Mouse (Mus musculus): ENCODE measurements around the gene Plxnb2. TPM values are rescaled to one million over a fixed set of nuclear protein-coding genes. Genes with fewer than 3 reads are reported as not detected.

Gene Plxnb2
- polyA plus RNA-seq, 1 experiment from 2014 or later, result 147 TPM

- ATAC-seq (ENCODE audit: insufficient number of reproducible peaks, insufficient read depth, low FRiP score, low read depth), result no peak
- H3K4me3 ChIP-seq (ENCODE audit: low read depth, low read length), result no peak overlapping the region
- H3K9me3 ChIP-seq (ENCODE audit: control insufficient read depth, low read depth, low read length), result no peaks in the 10 kb centered on the region
- no peaks in the 10 kb centered on the region for H3K36me3 ChIP-seq (ENCODE audit: control insufficient read depth, insufficient read depth, low read length)
- peak overlapping the region; percentile 61 for H3K4me2 ChIP-seq (replicated peaks; ENCODE audit: low read depth, low read length)
- H3K4me1 ChIP-seq (ENCODE audit: control insufficient read depth, insufficient read depth, low read length), result peaks cover 68% of the 10 kb centered on the region
- H3K27ac ChIP-seq (ENCODE audit: low read length), result peak overlapping the region; percentile 1; the same call in 1 of the 2 replicates
- no peaks in the 10 kb centered on the region for H3K27me3 ChIP-seq (ENCODE audit: control insufficient read depth, insufficient read depth, low read length)
- WGBS, result 9% methylated on average over 5 of the region's 5 CpGs
- H3K9ac ChIP-seq (replicated peaks; ENCODE audit: low read depth, low read length), result no peak overlapping the region
These were observed 3.5 kb downstream of the Plxnb2 start for GRCm38 (mm10) chr15:89177121-89177520.

GRCm38 (mm10) chr15:89175411-89176155 lies 5.0 kb downstream of the Plxnb2 start:
- H3K4me3 ChIP-seq (ENCODE audit: low read depth, low read length), result no peak overlapping the region
- H3K36me3 ChIP-seq (ENCODE audit: control insufficient read depth, insufficient read depth, low read length), result no peaks in the 10 kb centered on the region
- ATAC-seq (ENCODE audit: insufficient number of reproducible peaks, insufficient read depth, low FRiP score, low read depth), result no peak
- peaks cover 67% of the 10 kb centered on the region for H3K4me1 ChIP-seq (ENCODE audit: control insufficient read depth, insufficient read depth, low read length)
- H3K4me2 ChIP-seq (replicated peaks; ENCODE audit: low read depth, low read length), result no peak overlapping the region
- no peaks in the 10 kb centered on the region for H3K27me3 ChIP-seq (ENCODE audit: control insufficient read depth, insufficient read depth, low read length)
- WGBS, result 61% methylated on average over 13 of the region's 13 CpGs
- H3K9ac ChIP-seq (replicated peaks; ENCODE audit: low read depth, low read length), result no peak overlapping the region
- no peaks in the 10 kb centered on the region for H3K9me3 ChIP-seq (ENCODE audit: control insufficient read depth, low read depth, low read length)
- H3K27ac ChIP-seq (ENCODE audit: low read length), result no peak overlapping the region

GRCm38 (mm10) chr15:89174889-89175339 lies 5.7 kb downstream of the Plxnb2 start:
- H3K27ac ChIP-seq (ENCODE audit: low read length), result no peak overlapping the region

GRCm38 (mm10) chr15:89173906-89174214 lies 6.7 kb downstream of the Plxnb2 start:
- no peaks in the 10 kb centered on the region for H3K9me3 ChIP-seq (ENCODE audit: control insufficient read depth, low read depth, low read length)
- peak overlapping the region; percentile 50 for H3K4me3 ChIP-seq (ENCODE audit: low read depth, low read length)
- ATAC-seq (ENCODE audit: insufficient number of reproducible peaks, insufficient read depth, low FRiP score, low read depth), result peak; percentile 48
- peak overlapping the region; percentile 55 for H3K9ac ChIP-seq (replicated peaks; ENCODE audit: low read depth, low read length)
- under 1% methylated on average over 15 of the region's 15 CpGs for WGBS
- peaks cover 84% of the 10 kb centered on the region for H3K4me1 ChIP-seq (ENCODE audit: control insufficient read depth, insufficient read depth, low read length)
- no peaks in the 10 kb centered on the region; the same call in 1 of the 2 replicates for H3K36me3 ChIP-seq (ENCODE audit: control insufficient read depth, insufficient read depth, low read length)
- H3K27me3 ChIP-seq (ENCODE audit: control insufficient read depth, insufficient read depth, low read length), result no peaks in the 10 kb centered on the region
- peak overlapping the region; percentile 100 for H3K4me2 ChIP-seq (replicated peaks; ENCODE audit: low read depth, low read length)
- 0 out of 2 replicates have a peak overlapping the region, but pooled peaks have one; percentile 53 for H3K27ac ChIP-seq (ENCODE audit: low read length)

More at GRCm38 (mm10) chr15:89174889-89175339, 5.7 kb downstream of the Plxnb2 start:
- peaks cover 73% of the 10 kb centered on the region for H3K4me1 ChIP-seq (ENCODE audit: control insufficient read depth, insufficient read depth, low read length)
- no peak overlapping the region for H3K4me3 ChIP-seq (ENCODE audit: low read depth, low read length)
- no peak for ATAC-seq (ENCODE audit: insufficient number of reproducible peaks, insufficient read depth, low FRiP score, low read depth)
- WGBS, result 42% methylated on average over 11 of the region's 11 CpGs
- peak overlapping the region; percentile 100; the same call in 1 of the 2 replicates for H3K4me2 ChIP-seq (replicated peaks; ENCODE audit: low read depth, low read length)
- H3K36me3 ChIP-seq (ENCODE audit: control insufficient read depth, insufficient read depth, low read length), result no peaks in the 10 kb centered on the region
- no peak overlapping the region for H3K9ac ChIP-seq (replicated peaks; ENCODE audit: low read depth, low read length)
- H3K9me3 ChIP-seq (ENCODE audit: control insufficient read depth, low read depth, low read length), result no peaks in the 10 kb centered on the region
- no peaks in the 10 kb centered on the region for H3K27me3 ChIP-seq (ENCODE audit: control insufficient read depth, insufficient read depth, low read length)

GRCm38 (mm10) chr15:89173024-89173905 lies 7.3 kb downstream of the Plxnb2 start:
- peak overlapping the region; percentile 100 for H3K4me2 ChIP-seq (replicated peaks; ENCODE audit: low read depth, low read length)
- peak overlapping the region; percentile 50 for H3K4me3 ChIP-seq (ENCODE audit: low read depth, low read length)
- peak overlapping the region; percentile 55 for H3K9ac ChIP-seq (replicated peaks; ENCODE audit: low read depth, low read length)
- no peaks in the 10 kb centered on the region for H3K27me3 ChIP-seq (ENCODE audit: control insufficient read depth, insufficient read depth, low read length)
- peak; percentile 1; the same call in 1 of the 2 replicates for ATAC-seq (ENCODE audit: insufficient number of reproducible peaks, insufficient read depth, low FRiP score, low read depth)
- H3K9me3 ChIP-seq (ENCODE audit: control insufficient read depth, low read depth, low read length), result no peaks in the 10 kb centered on the region
- peaks cover 1% of the 10 kb centered on the region; the same call in 1 of the 2 replicates for H3K36me3 ChIP-seq (ENCODE audit: control insufficient read depth, insufficient read depth, low read length)
- H3K4me1 ChIP-seq (ENCODE audit: control insufficient read depth, insufficient read depth, low read length), result peaks cover 81% of the 10 kb centered on the region
- H3K27ac ChIP-seq (ENCODE audit: low read length), result peak overlapping the region; percentile 53; the same call in 1 of the 2 replicates
- WGBS, result 1% methylated on average over 65 of the region's 65 CpGs

- Histone ChIP-seq H3K4me1 (ENCODE audit: control insufficient read depth, insufficient read depth, low read length) (peaks cover 72% of the 10 kb centered on the region), H3K36me3 (ENCODE audit: control insufficient read depth, insufficient read depth, low read length) (peaks cover 10% of the 10 kb centered on the region), H3K4me2 (replicated peaks; ENCODE audit: low read depth, low read length) (peak overlapping the region; percentile 100), H3K9me3 (ENCODE audit: control insufficient read depth, low read depth, low read length) (no peaks in the 10 kb centered on the region), H3K27ac (ENCODE audit: low read length) (peak overlapping the region; percentile 53; the same call in 1 of the 2 replicates), H3K4me3 (ENCODE audit: low read depth, low read length) (peak overlapping the region; percentile 50), H3K27me3 (ENCODE audit: control insufficient read depth, insufficient read depth, low read length) (no peaks in the 10 kb centered on the region), H3K9ac (replicated peaks; ENCODE audit: low read depth, low read length) (peak overlapping the region; percentile 55; the same call in 1 of the 2 replicates)
- WGBS, result 47% methylated on average over 17 of the region's 17 CpGs
- ATAC-seq (ENCODE audit: insufficient number of reproducible peaks, insufficient read depth, low FRiP score, low read depth), result no peak
These were observed 8.2 kb downstream of the Plxnb2 start for GRCm38 (mm10) chr15:89172276-89172935.

GRCm38 (mm10) chr15:89171526-89172051 lies 9.0 kb downstream of the Plxnb2 start:
- Histone ChIP-seq H3K9ac (replicated peaks; ENCODE audit: low read depth, low read length) (no peak overlapping the region), H3K27ac (ENCODE audit: low read length) (no peak overlapping the region), H3K4me1 (ENCODE audit: control insufficient read depth, insufficient read depth, low read length) (peaks cover 64% of the 10 kb centered on the region), H3K9me3 (ENCODE audit: control insufficient read depth, low read depth, low read length) (no peaks in the 10 kb centered on the region), H3K4me2 (replicated peaks; ENCODE audit: low read depth, low read length) (no peak overlapping the region), H3K4me3 (ENCODE audit: low read depth, low read length) (no peak overlapping the region), H3K27me3 (ENCODE audit: control insufficient read depth, insufficient read depth, low read length) (no peaks in the 10 kb centered on the region), H3K36me3 (ENCODE audit: control insufficient read depth, insufficient read depth, low read length) (peaks cover 18% of the 10 kb centered on the region)
- no peak for ATAC-seq (ENCODE audit: insufficient number of reproducible peaks, insufficient read depth, low FRiP score, low read depth)
- 86% methylated on average over 5 of the region's 5 CpGs for WGBS

- Histone ChIP-seq H3K27me3 (ENCODE audit: control insufficient read depth, insufficient read depth, low read length) (no peaks in the 10 kb centered on the region), H3K4me1 (ENCODE audit: control insufficient read depth, insufficient read depth, low read length) (peaks cover 51% of the 10 kb centered on the region), H3K9ac (replicated peaks; ENCODE audit: low read depth, low read length) (no peak overlapping the region), H3K4me3 (ENCODE audit: low read depth, low read length) (no peak overlapping the region), H3K27ac (ENCODE audit: low read length) (peak overlapping the region; percentile 78), H3K9me3 (ENCODE audit: control insufficient read depth, low read depth, low read length) (no peaks in the 10 kb centered on the region), H3K36me3 (ENCODE audit: control insufficient read depth, insufficient read depth, low read length) (peaks cover 33% of the 10 kb centered on the region), H3K4me2 (replicated peaks; ENCODE audit: low read depth, low read length) (peak overlapping the region; percentile 28; the same call in 1 of the 2 replicates)
- no peak for ATAC-seq (ENCODE audit: insufficient number of reproducible peaks, insufficient read depth, low FRiP score, low read depth)
- 37% methylated on average over 3 of the region's 3 CpGs for WGBS
These were observed 10.5 kb downstream of the Plxnb2 start for GRCm38 (mm10) chr15:89170102-89170501.

All from stomach, embryonic 14.5 days (tissue).